Mouse (Mus musculus) kidney, embryonic 15.5 days (tissue): Measurements from ENCODE around the gene Ncoa4. TPM values are rescaled to one million over a fixed set of nuclear protein-coding genes. Genes with fewer than 3 reads are reported as not detected.

Source experiments
- polyA plus RNA-seq: library from polyadenylated mRNA; unstranded; fragments of >200 nt; fragmentation: Nextera tagmentation; extraction: Ambion mirVana; gene quantifications from 2 replicates; pipeline ENCODE4 v1.2.1, GENCODE M21; 2015

Gene Ncoa4
- polyA plus RNA-seq, 1 experiment from 2014 or later = 110 TPM

Other genes starting within 250 kb of the Ncoa4 start
- gene Galnt15, start 130.9 kb upstream of the Ncoa4 start, polyA plus RNA-seq = 0.38 and 0.64 TPM in 2 replicates
- 38.7 and 42.2 TPM in 2 replicates for gene Oxnad1, start 74.5 kb upstream of the Ncoa4 start, polyA plus RNA-seq
- gene Dph3, start 74.1 kb upstream of the Ncoa4 start, polyA plus RNA-seq = 92.9 and 109 TPM in 2 replicates
- gene Msmb, start 17.8 kb upstream of the Ncoa4 start, polyA plus RNA-seq = not detected in 2 replicates
- gene Timm23, start 42.0 kb downstream of the Ncoa4 start, polyA plus RNA-seq = 300 and 306 TPM in 2 replicates
- 46.2 and 48.1 TPM in 2 replicates for gene Parg, start 42.1 kb downstream of the Ncoa4 start, polyA plus RNA-seq
- gene Ogdhl, start 162.2 kb downstream of the Ncoa4 start, polyA plus RNA-seq = 10.3 and 10.5 TPM in 2 replicates
- not detected in 2 replicates for gene 1700024G13Rik, start 228.5 kb downstream of the Ncoa4 start, polyA plus RNA-seq